Mouse (Mus musculus) brain, embryonic 14.5 days (tissue): ENCODE data around the gene Gucy1b1.

Source experiments
- CTCF ChIP-seq: fragments of 200-500 bp; IDR thresholded peaks from 2 replicates; pipeline ENCODE4 v1.5.1; 2012; ENCODE audit warnings: inconsistent platforms, mild to moderate bottlenecking, moderate library complexity, borderline replicate concordance; ENCODE audit not compliant: insufficient read depth, insufficient read length; ENCODE audit errors: extremely low read depth
- POLR2A ChIP-seq: fragments of 200-500 bp; IDR thresholded peaks from 2 replicates; pipeline ENCODE4 v1.6.1; 2012; ENCODE audit warnings: mild to moderate bottlenecking, inconsistent platforms, borderline replicate concordance; ENCODE audit not compliant: poor library complexity, insufficient read depth, insufficient read length, severe bottlenecking; ENCODE audit errors: extremely low read depth

- TF ChIP-seq POLR2A = no peak
- no peak for TF ChIP-seq CTCF
Observed at GRCm38 (mm10) chr3:81995371-81995770, 79.1 kb downstream of the Gucy1b1 start.
